Mouse (Mus musculus) C2C12 (cell line): Measurements from ENCODE around the gene RPS10-NUDT3. TPM values are rescaled to one million over a fixed set of nuclear protein-coding genes. Genes with fewer than 3 reads are reported as not detected.

ENCODE experiments used
- H3K27me3 ChIP-seq: one replicate; pipeline ENCODE4 v1.6.1; 2011; ENCODE audit not compliant: control insufficient read depth, insufficient read depth, insufficient read length
- H3K36me3 ChIP-seq: one replicate; pipeline ENCODE4 v1.6.1; 2011; ENCODE audit not compliant: control insufficient read depth, insufficient read depth
- H3K4me3 ChIP-seq: one replicate; pipeline ENCODE4 v1.5.1; 2011; ENCODE audit warnings: mild to moderate bottlenecking, control low read depth; ENCODE audit not compliant: poor library complexity, insufficient read depth, severe bottlenecking
- H3K79me2 ChIP-seq: one replicate; pipeline ENCODE4 v1.6.1; 2011; ENCODE audit not compliant: control insufficient read depth, insufficient read depth
- H3K79me3 ChIP-seq: one replicate; pipeline ENCODE4 v1.6.1; 2011; ENCODE audit warnings: low read depth, control low read depth
- H3ac ChIP-seq: one replicate; pipeline ENCODE3; 2011; ENCODE audit warnings: low read depth; ENCODE audit not compliant: control insufficient read depth, insufficient read length
- CEBPB ChIP-seq: IDR thresholded peaks from one replicate; pipeline ENCODE4 v1.6.1; 2011; ENCODE audit warnings: low read depth, mild to moderate bottlenecking, control low read depth, moderate library complexity
- CTCF ChIP-seq: IDR thresholded peaks from one replicate; pipeline ENCODE4 v1.5.1; 2011; ENCODE audit not compliant: control insufficient read depth, insufficient read depth, insufficient read length
- FOSL1 ChIP-seq: IDR thresholded peaks from one replicate; pipeline ENCODE4 v1.8.0; 2011; ENCODE audit warnings: mild to moderate bottlenecking, low read length; ENCODE audit not compliant: poor library complexity, insufficient read depth, severe bottlenecking
- MAX ChIP-seq: IDR thresholded peaks from one replicate; pipeline ENCODE4 v1.6.1; 2011; ENCODE audit warnings: mild to moderate bottlenecking, control low read depth
- MYOD1 ChIP-seq: IDR thresholded peaks from one replicate; pipeline ENCODE4 v1.6.1; 2011; ENCODE audit warnings: low read depth; ENCODE audit not compliant: control insufficient read depth, insufficient read length
- MYOG ChIP-seq: IDR thresholded peaks from one replicate; pipeline ENCODE4 v1.6.1; 2011; ENCODE audit not compliant: control insufficient read depth, insufficient read length; ENCODE audit errors: extremely low read depth
- USF1 ChIP-seq: IDR thresholded peaks from one replicate; pipeline ENCODE4 v1.6.1; 2011; ENCODE audit warnings: low read depth, mild to moderate bottlenecking, control low read depth, moderate library complexity
- polyA plus RNA-seq: library from polyadenylated mRNA; unstranded; fragments of >200 nt; fragmentation: generic; extraction: Trizol; gene quantifications from one replicate; pipeline ENCODE4 v1.2.1, GENCODE M21; 2012; ENCODE audit warnings: missing spikeins

Gene RPS10-NUDT3
- polyA plus RNA-seq, 1 experiment: not detected

DNA sequence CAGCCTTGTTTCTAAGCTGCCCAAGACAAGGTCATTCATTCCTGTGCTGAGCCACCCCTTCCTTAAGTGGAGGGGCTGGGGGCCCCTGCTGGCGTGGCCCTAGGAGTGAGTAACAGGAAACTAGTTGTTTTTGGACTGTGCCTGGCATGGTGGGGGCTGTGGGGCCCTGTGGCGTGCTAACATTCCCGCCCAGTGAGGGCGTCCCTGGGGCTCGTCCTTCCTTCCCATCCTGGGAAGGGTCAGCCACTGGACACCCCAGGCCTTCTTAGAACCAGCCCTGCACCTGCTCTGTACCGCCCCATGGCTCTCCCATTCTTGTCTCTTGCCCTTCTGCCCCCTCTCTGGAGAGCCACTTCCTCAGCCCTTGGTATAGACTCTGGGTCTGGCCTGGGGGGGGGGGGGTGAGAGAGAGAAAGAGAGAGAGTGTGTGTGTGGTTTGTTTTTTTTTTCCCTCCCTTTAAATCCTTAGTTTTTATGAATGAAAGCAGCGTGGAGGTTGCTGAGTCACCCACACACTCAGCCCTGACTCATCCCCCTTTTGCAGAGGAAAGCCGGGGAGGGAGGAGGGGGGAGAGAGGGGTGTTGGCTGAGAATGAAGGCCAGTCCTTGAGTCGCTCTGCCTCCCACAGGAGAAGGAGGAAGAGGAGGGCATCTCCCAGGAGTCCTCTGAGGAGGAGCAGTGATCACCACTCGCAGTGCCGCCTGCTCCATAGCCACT lies 73.1 kb downstream of the RPS10-NUDT3 start:
- TF ChIP-seq MYOG: no peak
- TF ChIP-seq FOSL1: peak; percentile 81
- peak; percentile 15 for TF ChIP-seq MAX
- TF ChIP-seq MYOD1: peak; percentile 79
- H3K36me3 ChIP-seq: peaks cover 14% of the 10 kb centered on the region

GRCm38 (mm10) chr17:27560926-27561480 lies 74.0 kb downstream of the RPS10-NUDT3 start:
- TF ChIP-seq CTCF: no peak
- no peak for TF ChIP-seq MYOG
- no peaks in the 10 kb centered on the region for H3K27me3 ChIP-seq
- H3K36me3 ChIP-seq: peaks cover 14% of the 10 kb centered on the region
- peak overlapping the region; percentile 59 for H3ac ChIP-seq
- H3K79me3 ChIP-seq: peaks cover 38% of the 10 kb centered on the region
- H3K4me3 ChIP-seq: peak overlapping the region; percentile 14
- peaks cover 55% of the 10 kb centered on the region for H3K79me2 ChIP-seq

More for the DNA sequence above, 73.1 kb downstream of the RPS10-NUDT3 start:
- Histone ChIP-seq H3K4me3 (no peak overlapping the region), H3K79me2 (peaks cover 49% of the 10 kb centered on the region), H3K27me3 (no peaks in the 10 kb centered on the region), H3K79me3 (peaks cover 35% of the 10 kb centered on the region), H3ac (peak overlapping the region; percentile 29)

- Histone ChIP-seq H3K79me2 (peaks cover 55% of the 10 kb centered on the region), H3K36me3 (peaks cover 14% of the 10 kb centered on the region), H3K79me3 (peaks cover 38% of the 10 kb centered on the region), H3K4me3 (peak overlapping the region; percentile 74), H3K27me3 (no peaks in the 10 kb centered on the region), H3ac (peak overlapping the region; percentile 95)
- TF ChIP-seq USF1: no peak
- no peak for TF ChIP-seq CEBPB
- no peak for TF ChIP-seq CTCF
- TF ChIP-seq MYOD1: no peak
- TF ChIP-seq FOSL1: no peak
- no peak for TF ChIP-seq MYOG
- TF ChIP-seq MAX: no peak
Observed at GRCm38 (mm10) chr17:27559596-27559995, 75.4 kb downstream of the RPS10-NUDT3 start.

- no peak for TF ChIP-seq MAX
- TF ChIP-seq CTCF: no peak
- no peak for TF ChIP-seq FOSL1
- no peak for TF ChIP-seq MYOD1
- TF ChIP-seq USF1: no peak
- TF ChIP-seq MYOG: no peak
- no peak for TF ChIP-seq CEBPB
- peaks cover 53% of the 10 kb centered on the region for H3K79me2 ChIP-seq
- H3K79me3 ChIP-seq: peaks cover 38% of the 10 kb centered on the region
- H3ac ChIP-seq: peak overlapping the region; percentile 95
- H3K36me3 ChIP-seq: peaks cover 13% of the 10 kb centered on the region
- H3K4me3 ChIP-seq: peak overlapping the region; percentile 74
- no peaks in the 10 kb centered on the region for H3K27me3 ChIP-seq
Observed at GRCm38 (mm10) chr17:27558845-27559244, 76.2 kb downstream of the RPS10-NUDT3 start.

DNA sequence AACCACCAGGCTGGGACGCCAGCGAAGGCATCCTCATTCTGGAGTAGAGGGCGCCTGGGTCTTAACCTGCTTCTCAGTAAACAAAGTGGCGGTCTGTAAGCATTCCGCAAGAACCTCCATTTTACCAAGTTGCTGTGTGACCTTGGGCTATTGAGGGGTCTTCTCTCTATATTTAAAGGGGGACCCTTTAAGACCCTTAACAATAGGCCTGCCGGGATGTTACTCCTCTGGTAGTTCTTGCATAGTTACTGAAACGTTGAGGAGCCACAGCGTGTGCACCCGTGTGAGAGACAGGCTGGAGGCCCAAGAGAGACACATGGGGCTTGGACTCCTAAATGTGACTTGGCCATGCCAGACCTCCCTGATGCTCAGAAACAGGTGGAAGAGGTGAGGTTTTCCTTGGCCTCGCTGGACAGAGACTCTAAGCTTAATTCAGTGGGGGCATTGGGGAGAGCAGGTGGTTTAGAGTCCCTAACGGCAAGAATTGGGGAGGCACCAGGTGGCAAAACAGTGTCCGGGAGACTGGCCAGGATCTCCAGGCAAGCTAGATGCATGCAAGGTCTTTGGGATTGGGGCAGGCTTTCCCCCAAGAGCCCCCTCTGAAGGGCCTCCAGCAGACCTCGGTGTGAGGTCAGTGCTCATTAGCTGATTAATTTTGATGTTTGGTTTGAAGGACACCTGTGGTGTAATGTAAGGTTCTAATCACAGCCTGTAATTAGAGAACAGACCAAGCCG lies 76.9 kb downstream of the RPS10-NUDT3 start:
- peak overlapping the region; percentile 91 for H3ac ChIP-seq
- TF ChIP-seq MYOG: no peak
- TF ChIP-seq FOSL1: no peak
- no peak for TF ChIP-seq MAX
- TF ChIP-seq CTCF: no peak
- no peak for TF ChIP-seq CEBPB
- peak; percentile 44 for TF ChIP-seq MYOD1

More for the DNA sequence above, 76.9 kb downstream of the RPS10-NUDT3 start:
- Histone ChIP-seq H3K79me2 (peaks cover 50% of the 10 kb centered on the region), H3K79me3 (peaks cover 38% of the 10 kb centered on the region), H3K4me3 (peak overlapping the region; percentile 74), H3K36me3 (peaks cover 9% of the 10 kb centered on the region), H3K27me3 (no peaks in the 10 kb centered on the region)
